Mouse (Mus musculus) lung, postnatal 14 days (tissue): ENCODE measurements around the gene Chmp2b.

Source experiments
- DNase-seq: peaks from one replicate; pipeline ENCODE4 v3.0.0; 2021

Gene Chmp2b

DNA sequence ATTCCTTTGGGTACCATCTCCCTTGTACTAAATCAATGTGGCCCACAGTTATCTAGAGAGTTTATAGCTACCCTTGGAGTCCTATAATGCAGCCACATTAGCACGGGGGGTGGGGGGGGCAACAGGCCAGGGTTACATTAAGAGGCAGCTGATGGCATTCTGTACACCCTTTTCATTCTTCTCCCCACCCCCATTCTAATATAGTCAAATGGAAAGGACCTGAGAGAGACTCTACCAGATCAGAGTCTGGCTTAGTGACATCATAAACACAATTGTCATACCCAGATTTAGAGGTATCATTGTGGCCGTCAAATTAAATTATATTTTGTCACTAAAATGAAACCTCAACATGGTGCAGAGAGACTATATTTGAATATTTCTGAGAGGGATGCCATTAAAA is 36.5 kb downstream of the Chmp2b start:
- no peak for DNase-seq

- DNase-seq: no peak
These were observed 42.3 kb downstream of the Chmp2b start, which contains the start of gene Pou1f1 for GRCm38 (mm10) chr16:65520211-65520610. Pou1f1 (plus strand) TSS chr16:65520511.

GRCm38 (mm10) chr16:65514223-65514622 is 48.3 kb downstream of the Chmp2b start:
- DNase-seq: no peak

DNA sequence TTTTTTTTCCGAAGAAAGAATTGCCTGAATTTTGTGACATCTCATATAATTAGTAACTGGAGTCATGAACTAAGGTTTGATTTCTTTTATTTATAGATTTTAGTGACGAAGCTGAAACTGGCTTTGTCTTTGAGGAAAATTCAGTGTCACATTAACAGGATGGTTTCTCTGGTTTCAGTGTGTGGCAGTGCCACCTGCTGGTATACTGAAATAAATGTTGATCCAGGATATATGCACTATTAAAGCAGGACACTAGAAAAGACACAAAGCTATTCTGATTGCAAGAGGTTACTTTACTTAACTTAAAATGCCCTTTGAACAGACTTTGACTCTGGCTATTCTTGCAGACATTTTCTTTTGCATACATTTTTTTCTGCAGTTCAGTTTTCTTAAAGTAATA is 65.5 kb downstream of the Chmp2b start:
- peak; percentile 22 for DNase-seq

- no peak for DNase-seq
These were observed 66.5 kb downstream of the Chmp2b start for GRCm38 (mm10) chr16:65496030-65496429.
